In genomic region chr2:136885579-136885978, GRCm38 (mm10) we compare ENCODE assay signal across 8 mouse cellular contexts. TPM values are rescaled to one million over a fixed set of nuclear protein-coding genes. Genes with fewer than 3 reads are reported as not detected.
DNase-seq lines count a peak whose midpoint lies in the region; ATAC-seq and TF ChIP-seq lines count a peak whose summit lies in the region.

AL731706.2 (minus strand) TSS chr2:136885679.

- H3K27ac ChIP-seq in heart, embryonic 10.5 days, result no peak within 1 kb of the TSS
- no peak within 1 kb of the TSS for H3K27ac ChIP-seq in limb, embryonic 15.5 days

- peaks cover 56% of the 10 kb centered on the region for H3K36me3 ChIP-seq in C2C12 (ENCODE audit: control insufficient read depth, insufficient read depth)
- H3K36me3 ChIP-seq in heart, embryonic 10.5 days, result peaks cover 41% of the 10 kb centered on the region
- H3K36me3 ChIP-seq in limb, embryonic 15.5 days, result peaks cover 28% of the 10 kb centered on the region

- H3K9me3 ChIP-seq in heart, embryonic 10.5 days, result no peaks in the 10 kb centered on the region
- H3K9me3 ChIP-seq in limb, embryonic 15.5 days, result no peaks in the 10 kb centered on the region

- H3K79me2 ChIP-seq in C2C12 (ENCODE audit: control insufficient read depth, insufficient read depth), result peaks cover 52% of the 10 kb centered on the region

- DNase-seq in adrenal gland, postnatal 25 days, result no peak
- no peak for DNase-seq in adrenal gland, adult (ENCODE audit: inconsistent age in 2 of 2, low spot score in 1 of 2)
- no peak for DNase-seq in heart, embryonic 10.5 days (ENCODE audit: low spot score)
- no peak for DNase-seq in yolk sac, embryonic 10.5 days (ENCODE audit: low spot score)
- no peak for DNase-seq in frontal cortex, adult 2 months (ENCODE audit: extremely low spot score in 1 of 2, low spot score in 1 of 2)
- DNase-seq in kidney, postnatal 4 days, result no peak

- no peak for ATAC-seq in limb, embryonic 15.5 days (ENCODE audit: insufficient number of reproducible peaks, low FRiP score, low TSS enrichment, low read depth)

- no peak for TF ChIP-seq CTCF in C2C12 (IDR thresholded peaks at IDR 0.05; ENCODE audit: control insufficient read depth, insufficient read depth, insufficient read length)

- no peak within 1 kb of the TSS for H3K4me3 ChIP-seq in C2C12 (ENCODE audit: insufficient read depth, poor library complexity, severe bottlenecking)
- no peak within 1 kb of the TSS for H3K4me3 ChIP-seq in heart, embryonic 10.5 days
- no peak within 1 kb of the TSS for H3K4me3 ChIP-seq in limb, embryonic 15.5 days

- no peak within 1 kb of the TSS for H3K4me2 ChIP-seq in limb, embryonic 15.5 days

- H3K9ac ChIP-seq in limb, embryonic 15.5 days, result no peak within 1 kb of the TSS

- no peak within 1 kb of the TSS for H3ac ChIP-seq in C2C12 (ENCODE audit: control insufficient read depth, insufficient read length, low read depth)

- peaks cover 33% of the 10 kb centered on the region for H3K79me3 ChIP-seq in C2C12 (ENCODE audit: low read depth)

- no peaks in the 10 kb centered on the region for H3K27me3 ChIP-seq in C2C12 (ENCODE audit: control insufficient read depth, insufficient read depth, insufficient read length)
- H3K27me3 ChIP-seq in heart, embryonic 10.5 days (ENCODE audit: insufficient read depth, poor library complexity, severe bottlenecking), result no peaks in the 10 kb centered on the region
- H3K27me3 ChIP-seq in limb, embryonic 15.5 days, result no peaks in the 10 kb centered on the region

- WGBS in heart, embryonic 10.5 days, result 93% methylated on average over 2 of the region's 2 CpGs
- 93% methylated on average over 2 of the region's 2 CpGs for WGBS in limb, embryonic 15.5 days

- H3K4me1 ChIP-seq in heart, embryonic 10.5 days, result no peaks in the 10 kb centered on the region
- no peaks in the 10 kb centered on the region; the same call in 1 of the 2 replicates for H3K4me1 ChIP-seq in limb, embryonic 15.5 days

TF ChIP-seq in C2C12, 6 proteins besides CTCF, POLR2A, EP300 and RAD21:
- TF ChIP-seq MYOG (IDR thresholded peaks at IDR 0.05; ENCODE audit: control insufficient read depth, extremely low read depth, insufficient read length), result no peak
- TF ChIP-seq CEBPB (IDR thresholded peaks at IDR 0.05; ENCODE audit: low read depth), result no peak
- TF ChIP-seq USF1 (IDR thresholded peaks at IDR 0.05; ENCODE audit: low read depth), result no peak
- TF ChIP-seq FOSL1 (IDR thresholded peaks at IDR 0.05; ENCODE audit: insufficient read depth, low read length, poor library complexity, severe bottlenecking), result no peak
- no peak for TF ChIP-seq MAX (IDR thresholded peaks at IDR 0.05)
- TF ChIP-seq MYOD1 (IDR thresholded peaks at IDR 0.05; ENCODE audit: control insufficient read depth, insufficient read length, low read depth), result no peak
TF ChIP-seq in C2C12: peak in this region for 0.

RNA-seq across cellular contexts. Expression of gene AL731706.2, which starts in this region (rescaled TPM):
- total RNA-seq in adrenal gland, postnatal 25 days (2021), result 14.1 and 20.4 TPM in 2 replicates
- polyA plus RNA-seq in C2C12 (2012; fragmentation: generic; extraction: Trizol), result 11.8 TPM
- polyA plus RNA-seq in heart, embryonic 10.5 days (2016; fragmentation: Nextera tagmentation; extraction: Ambion mirVana), result 52.5 and 54.5 TPM in 2 replicates
- polyA plus RNA-seq in limb, embryonic 15.5 days (2015; fragmentation: Nextera tagmentation; extraction: Ambion mirVana), result 21.6 and 42.9 TPM in 2 replicates
- 24.0 TPM in 1 of 2 replicates, not detected in the other for polyA plus RNA-seq in frontal cortex, adult 2 months (2012; rRNA removed)
